Mouse (Mus musculus) megakaryocyte, embryonic 14.5 days (primary cell): Measurements from ENCODE around the gene Pacrg. TPM values are rescaled to one million over a fixed set of nuclear protein-coding genes. Genes with fewer than 3 reads are reported as not detected.

Experiments used
- H3K27me3 ChIP-seq: replicated peaks from 2 replicates; pipeline ENCODE3; 2012; ENCODE audit warnings: inconsistent platforms
- H3K36me3 ChIP-seq: replicated peaks from 2 replicates; pipeline ENCODE3; 2012; ENCODE audit warnings: low read length, inconsistent platforms, mixed read lengths
- H3K4me1 ChIP-seq: 2 replicates; pipeline ENCODE4 v1.6.1; 2012; ENCODE audit warnings: inconsistent platforms
- H3K4me3 ChIP-seq: replicated peaks from 2 replicates; pipeline ENCODE3; 2012; ENCODE audit warnings: moderate library complexity, mild to moderate bottlenecking, inconsistent platforms
- H3K9me3 ChIP-seq: 2 replicates; pipeline ENCODE4 v1.6.1; 2012; ENCODE audit warnings: inconsistent platforms
- FLI1 ChIP-seq: IDR thresholded peaks from 2 replicates; pipeline ENCODE4 v1.6.1; 2012; ENCODE audit warnings: low read length, inconsistent platforms, mixed read lengths
- GATA1 ChIP-seq: IDR thresholded peaks from 3 replicates; pipeline ENCODE4 v1.6.1; 2012; ENCODE audit warnings: mixed read lengths, low read length, inconsistent platforms, borderline replicate concordance
- polyA plus RNA-seq: library from polyadenylated mRNA; stranded (reverse); fragments of >175 nt; gene quantifications from 2 replicates; pipeline ENCODE4 v1.2.3, GENCODE M21; 2012; ENCODE audit warnings: low replicate concordance; ENCODE audit not compliant: insufficient read depth

Gene Pacrg
- polyA plus RNA-seq, 1 experiment, result 0.10 TPM

GRCm38 (mm10) chr17:10377606-10378005 lies 462.5 kb downstream of the Pacrg start:
- H3K9me3 ChIP-seq, result peaks cover 23% of the 10 kb centered on the region
- H3K27me3 ChIP-seq, result peaks cover 5% of the 10 kb centered on the region
- H3K36me3 ChIP-seq, result no peaks in the 10 kb centered on the region
- TF ChIP-seq FLI1, result no peak
- no peak for TF ChIP-seq GATA1
- H3K4me3 ChIP-seq, result no peak overlapping the region
- no peaks in the 10 kb centered on the region for H3K4me1 ChIP-seq

GRCm38 (mm10) chr17:10374316-10374715 lies 465.8 kb downstream of the Pacrg start:
- Histone ChIP-seq H3K4me1 (peaks cover 10% of the 10 kb centered on the region), H3K4me3 (no peak overlapping the region), H3K36me3 (no peaks in the 10 kb centered on the region), H3K27me3 (no peaks in the 10 kb centered on the region), H3K9me3 (peaks cover 20% of the 10 kb centered on the region)
- TF ChIP-seq FLI1 (no peak), GATA1 (no peak)

GRCm38 (mm10) chr17:10373727-10374126 lies 466.4 kb downstream of the Pacrg start:
- TF ChIP-seq FLI1 (no peak), GATA1 (no peak)
- H3K4me1 ChIP-seq, result peaks cover 10% of the 10 kb centered on the region
- peaks cover 14% of the 10 kb centered on the region for H3K9me3 ChIP-seq
- no peak overlapping the region for H3K4me3 ChIP-seq
- no peaks in the 10 kb centered on the region for H3K36me3 ChIP-seq
- no peaks in the 10 kb centered on the region for H3K27me3 ChIP-seq

DNA sequence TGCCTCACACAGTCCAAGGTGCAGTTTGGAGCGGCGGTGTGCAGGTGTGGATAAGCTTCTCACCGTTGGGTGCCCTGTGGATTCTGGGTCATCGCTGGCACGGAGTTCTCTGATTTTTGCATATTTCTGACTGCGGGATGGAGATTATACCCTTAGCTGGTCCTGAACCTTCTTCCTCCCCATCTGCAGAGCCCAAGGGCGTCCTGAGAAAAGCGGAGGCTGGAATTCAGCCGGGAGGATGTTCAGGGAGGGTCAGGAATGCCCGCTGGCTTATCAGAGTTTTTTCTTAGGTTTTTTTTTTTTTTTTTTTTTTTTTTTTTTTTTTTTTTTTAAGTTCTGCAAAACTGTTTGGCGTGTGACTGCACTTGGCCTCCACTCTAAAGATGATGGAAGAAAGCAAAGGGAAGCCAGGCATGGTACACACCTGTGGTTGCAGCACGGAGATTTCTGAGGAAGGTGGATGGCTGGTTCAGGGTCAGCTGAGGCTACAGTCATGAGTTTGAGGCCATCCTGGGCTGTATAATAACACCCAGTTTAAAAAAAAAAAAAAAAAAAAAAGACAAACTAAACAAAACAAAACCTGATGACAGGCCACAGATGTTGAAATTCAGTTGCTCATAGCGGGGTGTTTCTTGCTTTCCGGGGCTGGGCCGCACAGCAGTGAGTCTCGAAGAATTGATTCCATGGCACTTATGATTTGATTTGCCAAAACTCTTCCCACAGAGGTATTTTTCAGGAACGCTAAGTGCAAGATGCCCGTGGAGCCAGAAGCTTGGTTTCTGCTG lies 467.9 kb downstream of the Pacrg start:
- TF ChIP-seq GATA1 (no peak), FLI1 (no peak)
- no peaks in the 10 kb centered on the region for H3K27me3 ChIP-seq
- no peaks in the 10 kb centered on the region for H3K36me3 ChIP-seq
- peaks cover 3% of the 10 kb centered on the region for H3K9me3 ChIP-seq
- H3K4me3 ChIP-seq, result no peak overlapping the region
- peaks cover 13% of the 10 kb centered on the region for H3K4me1 ChIP-seq

DNA sequence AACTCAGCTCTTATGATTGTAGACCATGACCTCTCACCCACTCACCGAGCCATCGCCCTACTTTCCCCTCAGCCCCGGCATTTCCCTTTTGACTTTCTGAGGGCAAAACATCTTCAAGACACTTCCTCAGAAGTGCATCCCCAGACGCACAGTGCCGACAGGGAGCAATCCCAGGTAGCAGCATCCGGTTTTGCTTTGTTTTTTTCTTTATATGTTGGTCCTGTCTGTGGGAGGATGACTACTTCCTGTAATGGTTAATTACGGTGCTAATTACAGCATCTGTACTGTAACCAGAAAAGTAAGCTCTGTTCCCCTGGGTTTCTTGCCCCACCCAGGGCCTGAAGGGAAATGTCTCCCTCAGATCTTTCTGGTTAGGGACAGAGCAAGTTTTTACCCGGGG lies 468.6 kb downstream of the Pacrg start:
- Histone ChIP-seq H3K27me3 (no peaks in the 10 kb centered on the region), H3K9me3 (peaks cover 3% of the 10 kb centered on the region), H3K36me3 (no peaks in the 10 kb centered on the region), H3K4me1 (peaks cover 20% of the 10 kb centered on the region), H3K4me3 (no peak overlapping the region)
- TF ChIP-seq FLI1, result no peak
- no peak for TF ChIP-seq GATA1

DNA sequence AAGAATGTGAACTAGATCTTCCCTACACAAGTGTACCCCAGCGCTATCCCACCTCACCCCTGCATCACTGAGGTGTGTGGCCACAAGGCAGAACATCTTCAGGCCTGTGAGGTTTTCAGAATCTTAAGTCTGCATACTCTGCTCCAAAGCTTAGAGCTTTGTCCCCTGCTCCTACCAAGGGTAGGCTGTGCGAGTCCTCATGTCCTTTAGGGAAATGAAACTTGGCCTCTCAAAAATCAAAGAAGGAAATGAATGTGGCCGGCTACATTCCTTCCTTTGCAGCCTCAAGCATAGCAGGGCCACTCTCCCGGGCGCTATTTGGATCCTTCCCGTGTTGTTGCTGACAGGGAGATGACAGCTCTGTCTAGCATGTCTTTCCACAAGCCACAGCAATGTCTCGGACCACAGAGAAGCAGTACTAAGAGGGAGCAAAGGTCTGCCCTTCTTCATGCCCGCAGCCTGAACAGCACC lies 469.4 kb downstream of the Pacrg start:
- Histone ChIP-seq H3K4me3 (peak overlapping the region; percentile 2), H3K27me3 (no peaks in the 10 kb centered on the region), H3K36me3 (no peaks in the 10 kb centered on the region), H3K9me3 (peaks cover 2% of the 10 kb centered on the region), H3K4me1 (peaks cover 21% of the 10 kb centered on the region)
- no peak for TF ChIP-seq FLI1
- no peak for TF ChIP-seq GATA1

DNA sequence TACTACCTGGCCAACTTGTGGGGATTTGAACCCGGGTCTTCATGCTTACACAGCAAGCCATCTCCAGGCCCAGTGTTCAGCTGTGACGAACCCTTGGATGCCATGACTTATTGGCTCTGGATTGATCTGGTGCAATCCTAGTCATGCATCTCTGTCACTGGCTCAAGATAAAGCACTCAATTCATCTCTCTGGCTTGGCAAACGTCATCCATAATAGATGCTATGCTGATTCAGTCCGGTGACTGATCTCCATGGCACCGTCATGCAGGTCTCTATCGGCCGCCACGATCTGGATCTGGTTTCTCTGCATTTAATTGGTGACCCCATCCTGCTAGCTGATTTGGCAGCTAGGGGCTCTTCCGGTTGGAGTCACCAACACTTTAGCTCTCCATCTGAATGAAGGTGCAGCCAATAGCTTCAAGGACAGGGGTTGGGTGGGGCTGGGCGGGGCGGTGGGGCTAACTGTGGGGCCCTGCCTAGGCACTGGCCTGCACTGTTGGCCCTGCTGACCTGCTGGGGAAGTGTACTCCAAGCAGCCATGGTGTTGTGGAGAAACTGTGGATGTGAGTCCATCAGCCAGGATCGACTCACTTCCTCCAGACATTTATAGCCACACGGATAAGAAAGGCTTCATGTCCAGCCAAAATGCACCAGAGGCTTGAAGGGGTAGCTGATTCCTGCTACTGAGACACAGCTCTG lies 470.0 kb downstream of the Pacrg start:
- Histone ChIP-seq H3K4me1 (peaks cover 21% of the 10 kb centered on the region), H3K36me3 (no peaks in the 10 kb centered on the region), H3K4me3 (no peak overlapping the region), H3K27me3 (no peaks in the 10 kb centered on the region), H3K9me3 (peaks cover 3% of the 10 kb centered on the region; the same call in 1 of the 2 replicates)
- no peak for TF ChIP-seq FLI1
- no peak for TF ChIP-seq GATA1

GRCm38 (mm10) chr17:10367044-10367443 lies 473.1 kb downstream of the Pacrg start:
- Histone ChIP-seq H3K36me3 (no peaks in the 10 kb centered on the region), H3K27me3 (no peaks in the 10 kb centered on the region), H3K9me3 (peaks cover 3% of the 10 kb centered on the region; the same call in 1 of the 2 replicates), H3K4me1 (peaks cover 21% of the 10 kb centered on the region), H3K4me3 (no peak overlapping the region)
- TF ChIP-seq FLI1, result no peak
- no peak for TF ChIP-seq GATA1

DNA sequence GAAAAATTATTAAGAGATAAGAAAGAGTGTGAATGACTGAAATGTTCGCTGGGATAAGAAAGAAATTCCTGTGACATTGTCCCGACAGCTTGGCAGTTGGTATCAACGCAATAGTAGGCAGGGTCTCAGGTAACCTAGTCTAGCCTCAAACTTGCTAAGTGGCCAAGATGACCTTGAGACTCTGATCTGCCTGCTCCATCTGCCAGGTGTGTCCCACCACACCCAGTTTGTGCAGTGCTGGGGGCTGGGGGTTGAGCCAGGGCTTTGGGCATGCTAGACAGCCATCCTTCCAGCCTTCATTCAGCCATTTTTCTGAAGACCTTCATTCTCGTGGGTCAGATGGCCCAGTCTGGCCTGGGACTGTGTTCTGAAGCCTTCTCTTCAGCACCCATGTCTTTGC lies 473.5 kb downstream of the Pacrg start:
- H3K4me3 ChIP-seq, result no peak overlapping the region
- no peaks in the 10 kb centered on the region for H3K27me3 ChIP-seq
- peaks cover 21% of the 10 kb centered on the region for H3K4me1 ChIP-seq
- H3K36me3 ChIP-seq, result no peaks in the 10 kb centered on the region
- H3K9me3 ChIP-seq, result peaks cover 3% of the 10 kb centered on the region; the same call in 1 of the 2 replicates
- no peak for TF ChIP-seq GATA1
- TF ChIP-seq FLI1, result no peak
